Mouse (Mus musculus): ENCODE measurements around the gene Sec24b.

- TF ChIP-seq CTCF (IDR thresholded peaks at IDR 0.05; ENCODE audit: low read depth) (no peak), EP300 (IDR thresholded peaks at IDR 0.05; ENCODE audit: low read depth) (no peak)
Observed at GRCm38 (mm10) chr3:129948359-129948758, 113.0 kb downstream of the Sec24b start.
